Mouse (Mus musculus) brain, embryonic 18.5 days (tissue): ENCODE results near the gene Plk1.

Experiments used
- DNase-seq: peaks from one replicate; pipeline ENCODE4 v3.0.0-alpha.2; 2012; ENCODE audit warnings: low read depth, low spot score

The Plk1 gene

GRCm38 (mm10) chr7:122193919-122194318, 34.7 kb downstream of the Plk1 start:
- no peak for DNase-seq

- no peak for DNase-seq
Measured at GRCm38 (mm10) chr7:122196771-122197170, 37.5 kb downstream of the Plk1 start.

GRCm38 (mm10) chr7:122197306-122197705, 38.1 kb downstream of the Plk1 start:
- no peak for DNase-seq

GRCm38 (mm10) chr7:122199296-122199695, 40.1 kb downstream of the Plk1 start:
- DNase-seq: peak; percentile 12

- no peak for DNase-seq
Measured at GRCm38 (mm10) chr7:122203936-122204335, 44.7 kb downstream of the Plk1 start.

- no peak for DNase-seq
Measured at GRCm38 (mm10) chr7:122206121-122206520, 46.9 kb downstream of the Plk1 start.

- no peak for DNase-seq
Measured at GRCm38 (mm10) chr7:122208276-122209021, 49.2 kb downstream of the Plk1 start.

GRCm38 (mm10) chr7:122219315-122219801, 60.1 kb downstream of the Plk1 start, which contains the start of gene Chp2:
TSS of gene Chp2 (plus strand) at chr7:122219496.
- DNase-seq: no peak
